18 mouse cellular contexts compared by ENCODE assay signal in the genomic region with DNA sequence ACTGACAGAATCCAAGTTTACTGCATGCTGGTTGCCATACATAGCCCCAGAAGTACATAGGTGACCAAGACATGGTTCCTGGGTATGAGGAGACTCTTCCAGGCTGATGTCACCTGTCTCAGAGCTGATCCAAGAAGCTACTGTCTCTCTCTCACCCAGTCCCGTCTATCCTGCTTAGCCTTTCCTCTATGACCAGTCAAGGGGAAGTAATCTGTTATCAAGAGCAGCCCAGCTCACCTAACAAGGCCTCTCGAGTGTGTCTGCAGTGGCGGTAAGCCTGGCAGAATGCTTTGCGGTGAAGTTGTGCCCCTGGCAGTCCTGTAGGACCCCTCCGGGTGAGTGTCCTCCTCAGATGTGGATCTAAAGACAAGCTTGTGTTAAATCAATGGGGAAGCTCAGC.
"Had no signal": no experiment of that assay in that cellular context is flagged by ENCODE, and none has a peak within 500 bp of the region (broad histone marks: within the 10 kb centered on the region; RNA-seq: fewer than 3 reads in every experiment).

No protein-coding gene starts in this region.

- H3K4me3 ChIP-seq: midbrain, embryonic 10.5 days; midbrain, embryonic 12.5 days; myocyte; neural tube, embryonic 13.5 days; neural tube, embryonic 15.5 days had no signal

- H3K4me2 ChIP-seq: lung, embryonic 14.5 days; midbrain, embryonic 12.5 days; neural tube, embryonic 13.5 days; neural tube, embryonic 15.5 days had no signal

- H3K27me3 ChIP-seq: midbrain, embryonic 12.5 days; neural tube, embryonic 13.5 days; neural tube, embryonic 15.5 days had no signal

- ATAC-seq: midbrain, embryonic 16.5 days had no signal

- H3K9ac ChIP-seq: lung, embryonic 14.5 days; midbrain, embryonic 12.5 days; neural tube, embryonic 13.5 days; neural tube, embryonic 15.5 days had no signal

- H3K9me3 ChIP-seq: midbrain, embryonic 10.5 days; midbrain, embryonic 12.5 days; neural tube, embryonic 13.5 days; neural tube, embryonic 15.5 days had no signal

- DNase-seq: lung, adult 18-20 months; lung, embryonic 14.5 days; lung, postnatal 10 days; lung, postnatal 4 days; midbrain, embryonic 14.5 days; right cerebral cortex, adult 18-20 months; right cerebral cortex, postnatal 25 days; right cerebral cortex, postnatal 4 days; spleen, adult 18-20 months; thymus, adult 18-20 months; thymus, postnatal 14 days; thymus, postnatal 4 days had no signal

- H3K36me3 ChIP-seq: midbrain, embryonic 10.5 days; midbrain, embryonic 12.5 days; neural tube, embryonic 15.5 days had no signal

- H3K27ac ChIP-seq: midbrain, embryonic 10.5 days; midbrain, embryonic 12.5 days; neural tube, embryonic 13.5 days; neural tube, embryonic 15.5 days had no signal
